ENCODE assay signal across 8 mouse cellular contexts in the genomic region with DNA sequence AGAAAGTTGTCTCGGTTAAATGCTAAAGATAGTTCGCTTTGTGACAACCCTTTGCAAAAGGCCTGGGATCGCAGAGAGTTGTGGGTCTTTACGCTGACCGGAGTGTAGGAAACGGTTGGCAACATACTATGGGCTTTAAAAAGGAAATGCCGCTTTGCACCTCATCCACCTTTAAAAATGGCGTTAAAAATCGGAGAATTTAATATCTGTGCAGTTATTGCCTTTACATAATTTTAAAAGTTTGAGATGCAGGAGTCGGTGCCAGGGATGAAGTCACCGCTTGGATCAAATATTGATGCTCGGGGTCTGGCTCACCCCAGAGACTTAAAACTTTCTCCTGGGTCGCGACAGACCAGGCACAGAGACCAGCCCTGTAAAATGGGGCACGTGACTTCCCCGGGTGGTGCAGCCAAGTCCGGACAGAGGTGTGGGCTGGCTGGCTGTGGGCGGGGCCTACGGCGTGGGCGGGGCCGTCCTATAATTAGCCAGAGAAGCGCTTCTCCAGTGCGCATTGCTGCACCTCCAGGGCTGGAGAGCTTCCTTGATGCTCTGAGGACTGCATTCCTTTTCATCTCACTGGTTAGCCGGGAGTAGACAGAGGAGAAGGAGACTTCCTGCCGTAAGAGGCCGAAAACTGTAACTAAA. TPM values are rescaled to one million over a fixed set of nuclear protein-coding genes. Genes with fewer than 3 reads are reported as not detected.
A peak's percentile ranks its signal among the peaks of the same experiment; 100 is the strongest.
DNase-seq lines count a peak whose midpoint lies in the region; ATAC-seq lines count a peak whose summit lies in the region.

No protein-coding gene starts in this region.

- H3K4me2 ChIP-seq in hindbrain, embryonic 16.5 days (ENCODE audit: low read length): peak overlapping the region; percentile 66

- no peaks in the 10 kb centered on the region for H3K36me3 ChIP-seq in hindbrain, embryonic 16.5 days (ENCODE audit: control insufficient read depth, insufficient read depth, low read length)

- 8% methylated on average over 27 of the region's 27 CpGs for WGBS in hindbrain, embryonic 16.5 days

- H3K27me3 ChIP-seq in hindbrain, embryonic 16.5 days (replicated peaks; ENCODE audit: control insufficient read depth, insufficient read depth, low read length): no peaks in the 10 kb centered on the region

- H3K4me1 ChIP-seq in hindbrain, embryonic 16.5 days (ENCODE audit: control insufficient read depth, insufficient read depth, low read depth, low read length): peaks cover 14% of the 10 kb centered on the region

- peak overlapping the region; percentile 50 for H3K9ac ChIP-seq in hindbrain, embryonic 16.5 days (ENCODE audit: low read depth, low read length)

- no peaks in the 10 kb centered on the region for H3K9me3 ChIP-seq in hindbrain, embryonic 16.5 days (ENCODE audit: control insufficient read depth, low read length)

- peak overlapping the region; percentile 37 for H3K4me3 ChIP-seq in hindbrain, embryonic 16.5 days (ENCODE audit: low read length)

- no peak overlapping the region for H3K27ac ChIP-seq in hindbrain, embryonic 16.5 days (ENCODE audit: low read depth, low read length)

- peak; percentile 82 for DNase-seq in WW6 (ENCODE audit: low read depth, low spot score)
- DNase-seq in cerebellum, postnatal 36 days: peak; percentile 55 to 64
- DNase-seq in gastrocnemius, adult 18-20 months (ENCODE audit: low spot score): peak; percentile 79
- peak; percentile 39 to 44 for DNase-seq in left cerebral cortex, adult 8-10 months (ENCODE audit: low spot score in 2 of 2)
- peak; percentile 66 for DNase-seq in right cerebral cortex, postnatal 10 days (ENCODE audit: low spot score in 2 of 2)
- DNase-seq in urinary bladder, postnatal 25 days (ENCODE audit: low spot score): peak; percentile 84

- ATAC-seq in hindbrain, embryonic 16.5 days: peak; percentile 74
- ATAC-seq in megakaryocyte, adult 5-6 weeks (ENCODE audit: poor library complexity, severe bottlenecking): peak; percentile 94

RNA-seq across cellular contexts. Expression of a gene that starts 53.7 kb away (rescaled TPM):
- 1 to 10 TPM; 4.4 to 5.2 TPM for total RNA-seq in gastrocnemius, adult 18-20 months (2021)
- polyA plus RNA-seq in hindbrain, embryonic 16.5 days (2015; fragmentation: Nextera tagmentation; extraction: Ambion mirVana): 11.7 and 15.2 TPM in 2 replicates
- 10 to 100 TPM; 10.3 to 12.4 (median 11.7) TPM for total RNA-seq in left cerebral cortex, adult 8-10 months (2022)
- total RNA-seq in megakaryocyte, adult 5-6 weeks (2015): 12.8 and 14.2 TPM in 2 replicates
- 10.8 and 12.2 TPM in 2 replicates for total RNA-seq in megakaryocyte, adult 5-6 weeks (2017)
